Mouse (Mus musculus) kidney, adult 8-10 months (tissue): ENCODE measurements around the gene Ssu2.
A peak's percentile ranks its signal among the peaks of the same experiment; 100 is the strongest.

Experiments
- DNase-seq, 2 experiments: peaks; one replicate each; pipeline ENCODE4 v3.0.0; 2022

Ssu2 gene

GRCm38 (mm10) chr6:112387947-112388346 is at the start of gene Ssu2:
Gene Ssu2, minus strand, starts transcription at chr6:112388023.
- DNase-seq = no peak

- no peak for DNase-seq
Measured at GRCm38 (mm10) chr6:112426018-112426732, 38.4 kb upstream of the Ssu2 start.

- no peak for DNase-seq
Measured at GRCm38 (mm10) chr6:112423746-112424501, 36.1 kb upstream of the Ssu2 start.

GRCm38 (mm10) chr6:112420883-112421282 is 33.1 kb upstream of the Ssu2 start:
- DNase-seq = no peak

GRCm38 (mm10) chr6:112419333-112419732 is 31.5 kb upstream of the Ssu2 start:
- no peak for DNase-seq

GRCm38 (mm10) chr6:112404111-112404510 is 16.3 kb upstream of the Ssu2 start:
- no peak for DNase-seq

GRCm38 (mm10) chr6:112401953-112402683 is 14.3 kb upstream of the Ssu2 start:
- DNase-seq = peak; percentile 56 to 67

- DNase-seq = no peak
Measured at GRCm38 (mm10) chr6:112397351-112397750, 9.5 kb upstream of the Ssu2 start.

- no peak for DNase-seq
Measured at GRCm38 (mm10) chr6:112396352-112396751, 8.5 kb upstream of the Ssu2 start.

- no peak for DNase-seq
Measured at GRCm38 (mm10) chr6:112388385-112388784, 562 bp upstream of the Ssu2 start.

- DNase-seq = no peak
Measured at GRCm38 (mm10) chr6:112386260-112386659, 1.6 kb downstream of the Ssu2 start.

GRCm38 (mm10) chr6:112382990-112383685 is 4.7 kb downstream of the Ssu2 start:
- DNase-seq = no peak

- no peak for DNase-seq
Measured at GRCm38 (mm10) chr6:112379054-112379453, 8.8 kb downstream of the Ssu2 start.

- no peak for DNase-seq
Measured at GRCm38 (mm10) chr6:112375661-112376392, 12.0 kb downstream of the Ssu2 start.

- peak in 1 of 2 experiments; percentile 39 for DNase-seq
Measured at GRCm38 (mm10) chr6:112373886-112374585, 13.8 kb downstream of the Ssu2 start.

- no peak for DNase-seq
Measured at GRCm38 (mm10) chr6:112365294-112365693, 22.5 kb downstream of the Ssu2 start.

GRCm38 (mm10) chr6:112364581-112364980 is 23.2 kb downstream of the Ssu2 start:
- DNase-seq = peak; percentile 16 to 18

- DNase-seq = peak; percentile 39 to 81
Measured at GRCm38 (mm10) chr6:112362349-112362958, 25.4 kb downstream of the Ssu2 start.

- DNase-seq = no peak
Measured at GRCm38 (mm10) chr6:112360676-112361075, 27.1 kb downstream of the Ssu2 start.

GRCm38 (mm10) chr6:112359341-112359740 is 28.5 kb downstream of the Ssu2 start:
- DNase-seq = no peak

GRCm38 (mm10) chr6:112350452-112350851 is 37.4 kb downstream of the Ssu2 start:
- no peak for DNase-seq
